Mouse (Mus musculus): ENCODE results near the gene Ttc23l. TPM values are rescaled to one million over a fixed set of nuclear protein-coding genes. Genes with fewer than 3 reads are reported as not detected.

Gene Ttc23l
- polyA plus RNA-seq, 1 experiment from 2014 or later, result not detected

GRCm38 (mm10) chr15:10464678-10465077 lies 93.8 kb downstream of the Ttc23l start:
- no peaks in the 10 kb centered on the region for H3K9me3 ChIP-seq (replicated peaks; ENCODE audit: low read length)
- H3K27ac ChIP-seq, result no peak overlapping the region
- TF ChIP-seq CTCF (IDR thresholded peaks at IDR 0.05; ENCODE audit: low read depth), result no peak
- H3K36me3 ChIP-seq (ENCODE audit: insufficient read depth, low read length), result peaks cover 21% of the 10 kb centered on the region
- no peaks in the 10 kb centered on the region for H3K27me3 ChIP-seq (ENCODE audit: insufficient read depth, low read length)
- H3K4me1 ChIP-seq (replicated peaks; ENCODE audit: insufficient read depth, low read length), result 0 out of 2 replicates have a peak, but pooled peaks cover 3% of the 10 kb centered on the region
- DNase-seq (ENCODE audit: low spot score), result no peak
- H3K9ac ChIP-seq (ENCODE audit: low read depth, low read length), result no peak overlapping the region
- 85% methylated on average over 3 of the region's 3 CpGs for WGBS
- no peak overlapping the region for H3K4me3 ChIP-seq (replicated peaks; ENCODE audit: low read depth, low read length)
- no peak for ATAC-seq (replicated peaks; ENCODE audit: low FRiP score, low read depth)
- no peak overlapping the region for H3K4me2 ChIP-seq (ENCODE audit: low read length)

GRCm38 (mm10) chr15:10463555-10463954 lies 94.9 kb downstream of the Ttc23l start:
- Histone ChIP-seq H3K9me3 (replicated peaks; ENCODE audit: low read length) (no peaks in the 10 kb centered on the region), H3K9ac (ENCODE audit: low read depth, low read length) (no peak overlapping the region), H3K27me3 (ENCODE audit: insufficient read depth, low read length) (no peaks in the 10 kb centered on the region), H3K4me2 (ENCODE audit: low read length) (no peak overlapping the region), H3K27ac (no peak overlapping the region), H3K4me1 (replicated peaks; ENCODE audit: insufficient read depth, low read length) (no peaks in the 10 kb centered on the region), H3K36me3 (ENCODE audit: insufficient read depth, low read length) (peaks cover 22% of the 10 kb centered on the region), H3K4me3 (replicated peaks; ENCODE audit: low read depth, low read length) (no peak overlapping the region)
- no peak for DNase-seq (ENCODE audit: low spot score)
- ATAC-seq (replicated peaks; ENCODE audit: low FRiP score, low read depth), result no peak
- 82% methylated on average over 5 of the region's 5 CpGs for WGBS
- no peak for TF ChIP-seq CTCF (IDR thresholded peaks at IDR 0.05; ENCODE audit: low read depth)

GRCm38 (mm10) chr15:10460986-10461385 lies 97.5 kb downstream of the Ttc23l start:
- Histone ChIP-seq H3K9me3 (replicated peaks; ENCODE audit: low read length) (no peaks in the 10 kb centered on the region), H3K9ac (ENCODE audit: low read depth, low read length) (no peak overlapping the region), H3K4me2 (ENCODE audit: low read length) (no peak overlapping the region), H3K4me1 (replicated peaks; ENCODE audit: insufficient read depth, low read length) (no peaks in the 10 kb centered on the region), H3K4me3 (replicated peaks; ENCODE audit: low read depth, low read length) (no peak overlapping the region), H3K27ac (no peak overlapping the region), H3K36me3 (ENCODE audit: insufficient read depth, low read length) (peaks cover 22% of the 10 kb centered on the region), H3K27me3 (ENCODE audit: insufficient read depth, low read length) (no peaks in the 10 kb centered on the region)
- DNase-seq (ENCODE audit: low spot score) (no peak), ATAC-seq (replicated peaks; ENCODE audit: low FRiP score, low read depth) (no peak)
- TF ChIP-seq CTCF (IDR thresholded peaks at IDR 0.05; ENCODE audit: low read depth), result no peak
- WGBS, result 72% methylated on average over 12 of the region's 12 CpGs

Other genes with a start within 250 kb of the Ttc23l start
- gene Gm21973, start 233.3 kb downstream of the Ttc23l start, polyA plus RNA-seq (2015; fragmentation: Nextera tagmentation; extraction: Ambion mirVana), result not detected in 2 replicates
- 17.8 and 19.8 TPM in 2 replicates for gene Agxt2, start 200.1 kb downstream of the Ttc23l start, polyA plus RNA-seq (2015; fragmentation: Nextera tagmentation; extraction: Ambion mirVana)
- 16.1 and 20.3 TPM in 2 replicates for gene Dnajc21, start 88.2 kb downstream of the Ttc23l start, polyA plus RNA-seq (2015; fragmentation: Nextera tagmentation; extraction: Ambion mirVana)
- gene Brix1, start 72.7 kb downstream of the Ttc23l start, polyA plus RNA-seq (2015; fragmentation: Nextera tagmentation; extraction: Ambion mirVana), result 126 and 146 TPM in 2 replicates
- gene Rad1, start 72.7 kb downstream of the Ttc23l start, polyA plus RNA-seq (2015; fragmentation: Nextera tagmentation; extraction: Ambion mirVana), result 27.1 and 29.1 TPM in 2 replicates
- gene Rai14, start 156.0 kb upstream of the Ttc23l start, polyA plus RNA-seq (2015; fragmentation: Nextera tagmentation; extraction: Ambion mirVana), result 38.5 and 42.4 TPM in 2 replicates